Mouse (Mus musculus): ENCODE measurements around the gene Tk1.
"Not testable (repeated sequence)": the region's sequence is repeated elsewhere in the genome, so short reads cannot be mapped to it uniquely, and the experiment has no call there.

Tk1 gene

GRCm38 (mm10) chr11:117822728-117823241 lies 3.1 kb downstream of the Tk1 start:
- DNase-seq (ENCODE audit: low spot score in 2 of 2), result no peak

GRCm38 (mm10) chr11:117821868-117822267 lies 4.0 kb downstream of the Tk1 start:
- DNase-seq (ENCODE audit: low spot score in 2 of 2), result no peak

GRCm38 (mm10) chr11:117820173-117820572 lies 5.7 kb downstream of the Tk1 start:
- DNase-seq (ENCODE audit: low spot score in 2 of 2), result no peak

GRCm38 (mm10) chr11:117819095-117819494 lies 6.8 kb downstream of the Tk1 start:
- DNase-seq (ENCODE audit: low spot score in 2 of 2), result no peak

- DNase-seq (ENCODE audit: low spot score in 2 of 2), result no peak
Observed at GRCm38 (mm10) chr11:117816389-117816996, 9.4 kb downstream of the Tk1 start.

DNA sequence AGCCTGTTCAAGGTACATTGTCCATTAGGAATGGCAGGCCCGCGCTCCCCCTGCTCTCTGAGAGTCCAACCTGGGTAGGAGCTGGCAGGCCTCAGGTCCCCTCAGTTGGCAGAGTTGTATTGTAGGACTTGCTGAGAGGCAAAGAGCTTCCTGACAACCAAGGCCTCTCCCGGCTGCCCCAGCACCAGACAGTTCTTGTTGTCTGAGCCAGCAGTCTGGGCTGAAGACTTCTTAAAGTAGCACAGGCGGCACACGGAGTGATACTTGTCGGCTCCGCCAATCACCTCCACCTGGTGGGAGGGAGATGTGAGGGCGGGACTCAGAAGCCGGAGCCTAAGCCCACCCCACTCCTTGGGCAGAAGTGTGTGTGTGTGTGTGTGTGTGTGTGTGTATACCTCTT lies 10.0 kb downstream of the Tk1 start:
- not testable (repeated sequence) for DNase-seq (ENCODE audit: low spot score in 2 of 2)

- no peak for DNase-seq (ENCODE audit: low spot score in 2 of 2)
Observed at GRCm38 (mm10) chr11:117814704-117815366, 11.1 kb downstream of the Tk1 start.

DNA sequence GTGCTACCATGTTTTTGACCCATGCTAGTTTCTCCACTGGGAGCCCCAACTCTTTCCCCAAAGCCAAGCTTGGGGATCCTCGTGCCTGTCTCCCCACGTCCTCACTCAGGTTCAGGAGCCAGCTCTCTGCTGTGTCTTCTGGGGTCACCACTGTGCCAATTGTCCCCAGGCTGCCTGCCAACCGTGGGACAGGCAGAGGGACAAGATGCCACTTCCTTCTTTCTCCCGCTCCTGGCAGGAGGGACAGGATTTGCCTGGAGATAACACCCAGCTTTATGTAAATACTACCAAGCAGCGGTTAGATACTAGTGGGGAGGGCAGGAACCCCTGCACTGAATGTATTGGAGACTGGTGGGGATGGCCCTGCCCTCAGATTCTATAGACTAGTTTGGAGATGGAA lies 12.0 kb downstream of the Tk1 start:
- DNase-seq (ENCODE audit: low spot score in 2 of 2), result no peak

GRCm38 (mm10) chr11:117810401-117811046 lies 15.4 kb downstream of the Tk1 start:
- DNase-seq (ENCODE audit: low spot score in 2 of 2), result peak; percentile 46 to 56

DNA sequence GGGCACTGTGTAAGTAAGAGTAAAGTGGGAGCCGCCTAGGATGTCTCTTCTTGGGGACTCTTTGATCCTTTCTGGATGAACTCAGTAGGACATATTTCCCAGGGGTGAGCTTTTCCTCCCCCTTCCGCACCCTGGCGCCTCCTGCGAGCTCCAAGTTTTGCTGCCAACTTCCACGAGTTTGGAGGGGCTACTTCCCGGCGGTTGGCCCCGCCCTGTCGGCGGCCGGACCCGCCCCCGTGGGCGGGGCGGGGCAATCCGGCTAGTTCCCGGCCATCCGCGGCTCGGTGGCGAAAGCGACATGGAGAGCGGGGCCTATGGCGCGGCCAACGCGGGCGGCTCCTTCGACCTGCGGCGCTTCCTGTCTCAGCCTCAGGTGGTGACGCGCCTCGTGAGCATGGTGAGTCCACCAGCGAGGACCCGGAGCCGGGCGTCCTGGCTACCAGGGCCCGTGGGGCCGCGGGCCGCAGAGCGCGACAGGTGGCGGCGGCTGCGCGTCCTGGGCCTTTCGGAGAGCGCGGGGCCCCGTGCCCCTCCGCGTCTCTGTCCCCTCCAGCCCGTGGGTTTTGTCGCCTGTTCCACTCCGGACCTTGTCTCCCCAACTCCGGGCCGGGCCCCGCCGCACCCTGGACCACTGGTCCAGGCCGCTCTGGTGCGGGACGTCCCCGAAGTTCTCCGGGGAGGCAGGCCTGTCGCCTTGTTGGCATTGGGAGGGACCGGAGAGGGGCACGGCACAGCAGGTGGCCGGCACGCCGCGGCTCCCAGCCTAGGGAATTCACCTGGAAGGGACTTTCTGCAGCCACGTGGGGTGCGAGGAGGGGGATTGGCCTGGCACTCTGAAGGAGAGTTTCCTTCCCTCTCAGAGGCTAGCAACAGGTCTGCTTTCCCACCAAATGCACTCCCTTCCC lies 16.2 kb downstream of the Tk1 start, which contains the start of the genes Gm20708 and Syngr2:
Gm20708 (plus strand) TSS at position 262 of the 905 bp plus-strand sequence.
Syngr2 (plus strand) TSS at position 262 of the 905 bp plus-strand sequence.
- DNase-seq (ENCODE audit: low spot score in 2 of 2), result no peak

DNA sequence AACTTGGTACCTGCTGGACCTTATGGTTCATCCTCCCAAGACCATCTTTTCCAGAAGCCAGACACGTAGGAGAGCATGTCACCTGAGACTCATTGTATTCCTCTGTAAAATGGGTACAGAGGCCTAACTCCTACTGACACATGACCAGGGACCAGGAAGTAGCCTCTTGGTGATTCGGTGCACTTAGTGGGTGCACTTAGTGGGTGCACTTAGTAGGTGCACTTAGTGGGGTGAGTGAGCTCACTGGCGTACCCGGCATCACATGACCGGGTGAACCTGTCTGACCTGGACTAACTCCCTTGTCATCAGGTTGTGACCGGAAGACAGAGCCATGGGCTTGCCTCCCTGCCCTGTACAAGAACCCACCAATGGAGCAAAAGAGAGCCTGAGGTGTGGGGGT lies 19.1 kb downstream of the Tk1 start:
- no peak for DNase-seq (ENCODE audit: low spot score in 2 of 2)

GRCm38 (mm10) chr11:117803166-117803688 lies 22.7 kb downstream of the Tk1 start:
- no peak for DNase-seq (ENCODE audit: low spot score in 2 of 2)

DNA sequence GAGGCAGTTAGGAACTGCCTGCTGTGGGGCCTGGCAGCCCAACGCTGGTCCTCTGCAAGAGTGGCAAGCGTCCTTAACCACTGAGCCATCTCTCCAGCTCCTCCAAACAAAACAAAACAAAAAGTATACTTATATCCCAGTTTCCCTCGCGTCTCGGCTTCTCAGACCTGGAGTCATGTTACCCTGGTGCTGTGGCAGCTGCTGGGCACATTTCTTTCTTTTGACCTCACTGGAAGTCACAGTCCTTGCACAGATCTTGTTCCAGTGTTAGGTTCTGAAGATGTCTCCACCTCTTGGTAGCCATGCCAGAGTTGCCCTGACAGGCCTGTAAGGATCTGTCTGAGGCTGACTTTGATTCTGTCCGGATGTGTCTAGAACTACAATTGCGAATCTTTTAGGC lies 24.2 kb downstream of the Tk1 start:
- no peak for DNase-seq (ENCODE audit: low spot score in 2 of 2)

- DNase-seq (ENCODE audit: low spot score in 2 of 2), result no peak
Observed at GRCm38 (mm10) chr11:117800038-117800437, 25.9 kb downstream of the Tk1 start.

DNA sequence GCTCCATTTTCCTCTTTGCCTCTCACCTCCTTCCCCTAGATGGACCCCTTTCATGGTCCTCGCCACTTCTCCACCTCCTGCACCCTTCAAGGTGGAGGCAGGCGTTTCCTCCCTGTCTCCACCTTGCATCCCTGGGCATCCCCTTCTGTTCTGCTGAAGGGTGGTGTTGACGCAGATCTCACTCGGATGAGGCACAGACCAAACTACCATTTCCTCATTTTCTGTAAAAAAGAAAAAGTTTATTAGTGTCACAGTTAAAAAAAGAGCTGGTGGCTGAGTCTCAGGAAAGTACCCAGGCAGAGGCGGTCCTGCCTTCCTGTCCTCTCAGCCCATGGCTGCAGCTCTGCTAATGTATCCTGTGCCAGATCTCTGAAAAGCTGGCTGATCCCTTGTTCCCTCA lies 26.7 kb downstream of the Tk1 start:
- DNase-seq (ENCODE audit: low spot score in 2 of 2), result no peak

GRCm38 (mm10) chr11:117798160-117798541 lies 27.7 kb downstream of the Tk1 start:
- no peak for DNase-seq (ENCODE audit: low spot score in 2 of 2)

GRCm38 (mm10) chr11:117797511-117798159 lies 28.3 kb downstream of the Tk1 start, which contains the start of gene 6030468B19Rik:
TSS of gene 6030468B19Rik (plus strand) at chr11:117797660.
- no peak for DNase-seq (ENCODE audit: low spot score in 2 of 2)

- DNase-seq (ENCODE audit: low spot score in 2 of 2), result no peak
Observed at GRCm38 (mm10) chr11:117796954-117797353, 28.9 kb downstream of the Tk1 start.

DNA sequence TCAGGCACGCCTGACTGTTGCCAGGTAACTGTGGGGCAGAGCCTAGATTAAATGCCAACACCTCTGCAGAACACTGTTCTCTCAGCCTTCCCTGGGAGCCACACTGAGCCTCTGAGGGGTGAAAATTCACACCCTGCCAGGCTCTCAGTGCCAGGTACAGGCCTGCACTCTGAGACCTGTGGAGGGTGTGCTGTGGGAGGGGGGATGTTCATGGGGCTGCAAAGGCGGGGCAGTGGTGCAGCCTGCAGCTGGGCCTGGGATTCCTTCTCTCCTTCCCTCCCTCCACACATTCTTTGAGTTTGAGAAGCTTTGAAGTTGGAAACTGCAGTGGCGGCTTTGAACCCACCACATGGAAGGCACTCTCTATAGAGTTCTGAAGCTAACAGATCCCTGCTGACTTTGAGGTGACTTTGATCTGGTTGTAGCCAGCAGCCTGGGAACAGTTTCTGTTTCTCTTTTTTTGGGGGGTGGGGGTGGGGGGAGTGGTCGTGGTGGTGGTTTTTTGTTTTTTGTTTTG lies 31.8 kb downstream of the Tk1 start:
- DNase-seq (ENCODE audit: low spot score in 2 of 2), result no peak

- DNase-seq (ENCODE audit: low spot score in 2 of 2), result no peak
Observed at GRCm38 (mm10) chr11:117792281-117792888, 33.5 kb downstream of the Tk1 start.

All from frontal cortex, postnatal 36 days (tissue).